Mouse (Mus musculus): ENCODE results near the gene Utp4. TPM values are rescaled to one million over a fixed set of nuclear protein-coding genes. Genes with fewer than 3 reads are reported as not detected.

Utp4 gene
- total and polyA plus RNA-seq, 2 experiments: 8.0 to 14.9 TPM

- Histone ChIP-seq H3K27ac (replicated peaks; ENCODE audit: insufficient read depth, low read depth, low read length) (no peak overlapping the region), H3K79me2 (ENCODE audit: control insufficient read depth, insufficient read depth, low read length) (no peaks in the 10 kb centered on the region), H3K4me3 (ENCODE audit: insufficient read depth, low read depth, low read length) (no peak overlapping the region), H3K4me1 (ENCODE audit: control insufficient read depth, insufficient read depth, low read length) (no peaks in the 10 kb centered on the region), H3K27me3 (ENCODE audit: control insufficient read depth, insufficient read depth, low read length) (no peaks in the 10 kb centered on the region), H3K9ac (ENCODE audit: low read depth, low read length) (no peak overlapping the region), H3K36me3 (ENCODE audit: control insufficient read depth, insufficient read depth, low read length) (peaks cover 69% of the 10 kb centered on the region)
- DNase-seq (ENCODE audit: extremely low read depth, low read depth, low spot score): no peak
- TF ChIP-seq CTCF (IDR thresholded peaks at IDR 0.05; ENCODE audit: low read depth, low read length): no peak
- TF ChIP-seq POLR2A (IDR thresholded peaks at IDR 0.05; ENCODE audit: extremely low read depth, insufficient read depth, low read length): no peak
- WGBS: 88% methylated on average over 6 of the region's 6 CpGs
Observed at GRCm38 (mm10) chr8:106907450-106907849, 14.0 kb downstream of the Utp4 start.

- H3K4me3 ChIP-seq (ENCODE audit: insufficient read depth, low read depth, low read length): no peak overlapping the region
- 86% methylated on average over 7 of the region's 7 CpGs for WGBS
Observed at GRCm38 (mm10) chr8:106908291-106908690, 14.9 kb downstream of the Utp4 start.

GRCm38 (mm10) chr8:106913631-106914030, 20.2 kb downstream of the Utp4 start:
- TF ChIP-seq POLR2A (IDR thresholded peaks at IDR 0.05; ENCODE audit: extremely low read depth, insufficient read depth, low read length) (no peak), CTCF (IDR thresholded peaks at IDR 0.05; ENCODE audit: low read depth, low read length) (no peak)
- no peaks in the 10 kb centered on the region for H3K27me3 ChIP-seq (ENCODE audit: control insufficient read depth, insufficient read depth, low read length)
- 97% methylated on average over 10 of the region's 10 CpGs for WGBS
- H3K4me1 ChIP-seq (ENCODE audit: control insufficient read depth, insufficient read depth, low read length): no peaks in the 10 kb centered on the region
- no peak overlapping the region for H3K27ac ChIP-seq (replicated peaks; ENCODE audit: insufficient read depth, low read depth, low read length)
- no peak for DNase-seq (ENCODE audit: extremely low read depth, low read depth, low spot score)
- H3K4me3 ChIP-seq (ENCODE audit: insufficient read depth, low read depth, low read length): no peak overlapping the region
- H3K79me2 ChIP-seq (ENCODE audit: control insufficient read depth, insufficient read depth, low read length): no peaks in the 10 kb centered on the region
- peaks cover 61% of the 10 kb centered on the region for H3K36me3 ChIP-seq (ENCODE audit: control insufficient read depth, insufficient read depth, low read length)
- no peak overlapping the region for H3K9ac ChIP-seq (ENCODE audit: low read depth, low read length)

More at GRCm38 (mm10) chr8:106908291-106908690, 14.9 kb downstream of the Utp4 start:
- Histone ChIP-seq H3K27ac (replicated peaks; ENCODE audit: insufficient read depth, low read depth, low read length) (no peak overlapping the region), H3K9ac (ENCODE audit: low read depth, low read length) (no peak overlapping the region), H3K36me3 (ENCODE audit: control insufficient read depth, insufficient read depth, low read length) (peaks cover 66% of the 10 kb centered on the region), H3K27me3 (ENCODE audit: control insufficient read depth, insufficient read depth, low read length) (no peaks in the 10 kb centered on the region), H3K79me2 (ENCODE audit: control insufficient read depth, insufficient read depth, low read length) (no peaks in the 10 kb centered on the region), H3K4me1 (ENCODE audit: control insufficient read depth, insufficient read depth, low read length) (no peaks in the 10 kb centered on the region)
- TF ChIP-seq POLR2A (IDR thresholded peaks at IDR 0.05; ENCODE audit: extremely low read depth, insufficient read depth, low read length): no peak
- no peak for DNase-seq (ENCODE audit: extremely low read depth, low read depth, low spot score)

DNA sequence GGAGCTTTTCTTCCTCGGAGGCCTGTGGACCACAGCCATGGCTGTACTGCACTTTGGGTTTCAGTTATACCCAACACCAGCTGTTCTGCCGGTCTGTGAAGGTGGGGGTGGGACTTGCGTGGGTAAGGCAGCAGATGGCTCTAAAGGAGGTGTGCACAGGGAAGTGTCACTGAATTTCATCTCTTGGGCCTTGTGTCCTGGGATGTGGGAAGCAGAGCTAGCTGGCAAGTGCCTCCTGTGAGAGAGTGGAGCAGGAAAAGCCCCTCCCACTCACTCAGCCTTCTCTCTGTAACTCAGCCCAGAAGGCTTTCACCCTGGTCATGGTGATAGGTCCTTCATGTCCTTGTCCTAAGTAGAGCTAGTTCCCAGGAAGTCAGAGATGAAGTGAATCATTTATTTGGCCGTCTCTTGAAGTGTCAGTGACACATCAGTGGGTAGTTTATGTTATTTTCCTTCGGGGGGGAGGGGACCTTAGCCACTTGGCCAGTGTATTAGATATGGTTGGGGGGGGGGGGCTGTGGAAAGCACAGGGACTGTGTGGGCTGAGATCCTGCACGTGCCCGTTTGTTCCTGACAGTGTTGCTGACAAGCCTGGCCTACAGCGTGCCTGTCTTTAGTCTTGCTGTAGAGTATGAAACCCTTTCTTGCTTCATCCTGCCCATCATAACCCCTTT, 26.4 kb downstream of the Utp4 start:
- Histone ChIP-seq H3K36me3 (ENCODE audit: control insufficient read depth, insufficient read depth, low read length) (peaks cover 58% of the 10 kb centered on the region), H3K4me1 (ENCODE audit: control insufficient read depth, insufficient read depth, low read length) (no peaks in the 10 kb centered on the region), H3K27me3 (ENCODE audit: control insufficient read depth, insufficient read depth, low read length) (no peaks in the 10 kb centered on the region), H3K9ac (ENCODE audit: low read depth, low read length) (no peak overlapping the region), H3K4me3 (ENCODE audit: insufficient read depth, low read depth, low read length) (no peak overlapping the region), H3K27ac (replicated peaks; ENCODE audit: insufficient read depth, low read depth, low read length) (no peak overlapping the region), H3K79me2 (ENCODE audit: control insufficient read depth, insufficient read depth, low read length) (no peaks in the 10 kb centered on the region)
- no peak for TF ChIP-seq POLR2A (IDR thresholded peaks at IDR 0.05; ENCODE audit: extremely low read depth, insufficient read depth, low read length)
- no peak for TF ChIP-seq CTCF (IDR thresholded peaks at IDR 0.05; ENCODE audit: low read depth, low read length)
- DNase-seq (ENCODE audit: extremely low read depth, low read depth, low spot score): no peak
- 93% methylated on average over 8 of the region's 8 CpGs for WGBS

- Histone ChIP-seq H3K4me3 (ENCODE audit: insufficient read depth, low read depth, low read length) (no peak overlapping the region), H3K36me3 (ENCODE audit: control insufficient read depth, insufficient read depth, low read length) (peaks cover 54% of the 10 kb centered on the region), H3K27ac (replicated peaks; ENCODE audit: insufficient read depth, low read depth, low read length) (no peak overlapping the region), H3K4me1 (ENCODE audit: control insufficient read depth, insufficient read depth, low read length) (no peaks in the 10 kb centered on the region), H3K79me2 (ENCODE audit: control insufficient read depth, insufficient read depth, low read length) (no peaks in the 10 kb centered on the region), H3K9ac (ENCODE audit: low read depth, low read length) (no peak overlapping the region), H3K27me3 (ENCODE audit: control insufficient read depth, insufficient read depth, low read length) (no peaks in the 10 kb centered on the region)
- WGBS: 97% methylated on average over 5 of the region's 5 CpGs
- no peak for TF ChIP-seq CTCF (IDR thresholded peaks at IDR 0.05; ENCODE audit: low read depth, low read length)
- no peak for DNase-seq (ENCODE audit: extremely low read depth, low read depth, low spot score)
Observed at GRCm38 (mm10) chr8:106920395-106920741, 26.9 kb downstream of the Utp4 start.

DNA sequence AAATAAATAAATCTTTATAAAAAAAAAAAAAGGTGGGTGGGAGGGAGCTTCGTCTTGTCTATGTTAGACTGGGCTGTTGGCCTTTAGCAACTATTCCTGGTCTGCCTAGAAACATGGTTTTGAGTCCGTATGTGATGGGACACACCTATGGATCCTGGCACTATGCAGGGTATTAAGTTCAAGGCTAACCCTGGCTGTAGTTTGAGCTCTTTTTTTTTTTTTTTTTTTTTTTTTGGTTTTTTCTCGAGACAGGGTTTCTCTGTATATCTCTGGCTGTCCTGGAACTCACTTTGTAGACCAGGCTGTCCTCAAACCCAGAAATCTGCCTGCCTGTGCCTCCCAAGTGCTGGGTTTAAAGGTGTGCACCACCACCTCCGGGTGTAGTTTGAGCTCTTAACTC, 30.6 kb downstream of the Utp4 start:
- no peak overlapping the region for H3K27ac ChIP-seq (replicated peaks; ENCODE audit: insufficient read depth, low read depth, low read length)
- H3K4me1 ChIP-seq (ENCODE audit: control insufficient read depth, insufficient read depth, low read length): no peaks in the 10 kb centered on the region
- DNase-seq (ENCODE audit: extremely low read depth, low read depth, low spot score): no peak
- no peak overlapping the region for H3K9ac ChIP-seq (ENCODE audit: low read depth, low read length)
- TF ChIP-seq POLR2A (IDR thresholded peaks at IDR 0.05; ENCODE audit: extremely low read depth, insufficient read depth, low read length) (no peak), CTCF (IDR thresholded peaks at IDR 0.05; ENCODE audit: low read depth, low read length) (no peak)
- no peak overlapping the region for H3K4me3 ChIP-seq (ENCODE audit: insufficient read depth, low read depth, low read length)
- H3K27me3 ChIP-seq (ENCODE audit: control insufficient read depth, insufficient read depth, low read length): no peaks in the 10 kb centered on the region
- H3K36me3 ChIP-seq (ENCODE audit: control insufficient read depth, insufficient read depth, low read length): peaks cover 21% of the 10 kb centered on the region
- WGBS: 83% methylated on average over 4 of the region's 4 CpGs
- no peaks in the 10 kb centered on the region for H3K79me2 ChIP-seq (ENCODE audit: control insufficient read depth, insufficient read depth, low read length)

Measured in liver, adult 2 months (tissue).